Mouse (Mus musculus): ENCODE data around the gene Smtnl2. TPM values are rescaled to one million over a fixed set of nuclear protein-coding genes. Genes with fewer than 3 reads are reported as not detected.
"Not testable (repeated sequence)": the region's sequence is repeated elsewhere in the genome, so short reads cannot be mapped to it uniquely, and the experiment has no call there.

Smtnl2 gene
- polyA plus RNA-seq, 1 experiment from 2014 or later, result 7.0 TPM

DNA sequence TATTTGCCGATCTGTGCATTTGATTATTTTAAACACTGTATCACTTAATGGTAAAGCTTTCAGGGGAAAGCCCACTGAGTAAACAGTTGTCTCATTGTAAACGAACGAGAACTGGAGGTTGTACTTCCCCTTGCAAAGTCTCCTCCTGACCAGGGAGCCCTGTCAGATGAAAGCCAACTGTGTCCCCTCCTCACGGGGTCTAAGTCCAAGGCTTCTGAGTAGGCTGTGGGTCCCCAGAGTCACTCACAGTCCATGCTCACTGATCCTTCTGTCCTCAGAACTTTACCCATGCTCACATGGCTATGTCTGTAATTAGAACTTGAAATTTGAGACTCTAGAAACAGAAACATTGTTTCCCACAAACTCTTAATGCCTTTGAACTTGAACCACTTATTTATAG lies 61.9 kb downstream of the Smtnl2 start:
- Histone ChIP-seq H3K4me1 (replicated peaks; ENCODE audit: control insufficient read depth, insufficient read depth, low read length) (no peaks in the 10 kb centered on the region), H3K27me3 (ENCODE audit: control insufficient read depth, insufficient read depth, low read length) (no peaks in the 10 kb centered on the region), H3K4me3 (ENCODE audit: low read depth, low read length) (no peak overlapping the region), H3K9me3 (ENCODE audit: control insufficient read depth, low read length) (no peaks in the 10 kb centered on the region), H3K4me2 (ENCODE audit: low read depth, low read length, severe bottlenecking) (no peak overlapping the region), H3K36me3 (ENCODE audit: control insufficient read depth, insufficient read depth, low read length) (no peaks in the 10 kb centered on the region), H3K9ac (ENCODE audit: low read length) (no peak overlapping the region), H3K27ac (ENCODE audit: low read depth, low read length) (no peak overlapping the region)
- ATAC-seq (replicated peaks; ENCODE audit: low FRiP score) (no peak), DNase-seq (ENCODE audit: low spot score) (no peak)
- 82% methylated on average over 4 of the region's 4 CpGs for WGBS

DNA sequence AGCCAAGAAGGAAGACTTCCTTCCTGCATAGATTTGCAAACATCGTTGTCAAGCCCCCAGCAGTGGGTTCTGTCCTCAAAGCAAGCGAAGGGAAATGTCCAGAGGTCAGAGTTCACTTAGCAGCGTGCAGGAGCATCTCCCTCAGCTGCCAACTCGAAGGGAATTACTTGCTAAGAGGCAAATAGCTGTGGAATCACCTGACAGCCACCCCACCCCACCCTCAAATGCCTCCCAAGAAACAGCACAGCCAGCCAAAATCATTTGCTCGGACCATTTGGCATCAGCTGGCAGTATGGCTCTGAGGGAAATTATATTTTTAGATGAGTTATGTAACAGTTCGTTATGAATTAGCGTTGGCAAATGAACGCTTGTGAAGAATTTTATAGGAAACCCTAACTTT lies 62.5 kb downstream of the Smtnl2 start:
- no peak for ATAC-seq (replicated peaks; ENCODE audit: low FRiP score)
- no peak overlapping the region for H3K4me3 ChIP-seq (ENCODE audit: low read depth, low read length)
- no peaks in the 10 kb centered on the region for H3K9me3 ChIP-seq (ENCODE audit: control insufficient read depth, low read length)
- whole genome bisulfite sequencing, result 75% methylated on average over 8 of the region's 8 CpGs
- no peak overlapping the region for H3K4me2 ChIP-seq (ENCODE audit: low read depth, low read length, severe bottlenecking)
- H3K27ac ChIP-seq (ENCODE audit: low read depth, low read length), result no peak overlapping the region
- no peak overlapping the region for H3K9ac ChIP-seq (ENCODE audit: low read length)
- H3K27me3 ChIP-seq (ENCODE audit: control insufficient read depth, insufficient read depth, low read length), result no peaks in the 10 kb centered on the region
- no peak for DNase-seq (ENCODE audit: low spot score)
- no peaks in the 10 kb centered on the region for H3K36me3 ChIP-seq (ENCODE audit: control insufficient read depth, insufficient read depth, low read length)
- H3K4me1 ChIP-seq (replicated peaks; ENCODE audit: control insufficient read depth, insufficient read depth, low read length), result no peaks in the 10 kb centered on the region

GRCm38 (mm10) chr11:72348563-72348962 lies 63.0 kb downstream of the Smtnl2 start:
- no peaks in the 10 kb centered on the region for H3K4me1 ChIP-seq (replicated peaks; ENCODE audit: control insufficient read depth, insufficient read depth, low read length)
- 66% methylated on average over 10 of the region's 10 CpGs for WGBS
- ATAC-seq (replicated peaks; ENCODE audit: low FRiP score), result no peak

DNA sequence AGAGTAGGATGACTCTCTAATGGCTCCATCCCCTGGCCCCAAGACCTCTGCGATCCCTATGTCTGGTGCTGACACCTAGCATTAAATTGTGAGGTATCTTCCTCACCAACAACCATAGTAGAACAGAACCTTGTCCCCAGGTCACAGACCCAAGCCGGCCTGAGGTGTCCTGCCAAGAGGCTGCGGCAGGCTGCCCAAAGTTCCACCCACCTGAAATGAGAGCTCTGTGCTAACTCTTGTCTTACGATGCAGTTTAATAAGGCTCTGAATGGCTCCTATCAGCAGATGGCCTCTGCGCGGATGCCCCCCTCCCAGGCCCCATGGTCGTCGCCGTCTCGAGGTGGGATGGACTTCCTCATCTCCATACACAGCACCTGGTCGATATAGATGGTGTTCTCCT lies 67.0 kb downstream of the Smtnl2 start:
- Histone ChIP-seq H3K4me1 (replicated peaks; ENCODE audit: control insufficient read depth, insufficient read depth, low read length) (no peaks in the 10 kb centered on the region), H3K27me3 (ENCODE audit: control insufficient read depth, insufficient read depth, low read length) (no peaks in the 10 kb centered on the region), H3K27ac (ENCODE audit: low read depth, low read length) (no peak overlapping the region), H3K4me2 (ENCODE audit: low read depth, low read length, severe bottlenecking) (no peak overlapping the region), H3K4me3 (ENCODE audit: low read depth, low read length) (no peak overlapping the region), H3K36me3 (ENCODE audit: control insufficient read depth, insufficient read depth, low read length) (no peaks in the 10 kb centered on the region), H3K9ac (ENCODE audit: low read length) (no peak overlapping the region), H3K9me3 (ENCODE audit: control insufficient read depth, low read length) (no peaks in the 10 kb centered on the region)
- 92% methylated on average over 11 of the region's 11 CpGs for WGBS
- DNase-seq (ENCODE audit: low spot score), result no peak
- ATAC-seq (replicated peaks; ENCODE audit: low FRiP score), result no peak

More at GRCm38 (mm10) chr11:72348563-72348962, 63.0 kb downstream of the Smtnl2 start:
- Histone ChIP-seq H3K4me3 (ENCODE audit: low read depth, low read length) (no peak overlapping the region), H3K9me3 (ENCODE audit: control insufficient read depth, low read length) (no peaks in the 10 kb centered on the region), H3K9ac (ENCODE audit: low read length) (no peak overlapping the region), H3K36me3 (ENCODE audit: control insufficient read depth, insufficient read depth, low read length) (no peaks in the 10 kb centered on the region), H3K27ac (ENCODE audit: low read depth, low read length) (no peak overlapping the region), H3K4me2 (ENCODE audit: low read depth, low read length, severe bottlenecking) (no peak overlapping the region), H3K27me3 (ENCODE audit: control insufficient read depth, insufficient read depth, low read length) (no peaks in the 10 kb centered on the region)
- DNase-seq (ENCODE audit: low spot score), result no peak

DNA sequence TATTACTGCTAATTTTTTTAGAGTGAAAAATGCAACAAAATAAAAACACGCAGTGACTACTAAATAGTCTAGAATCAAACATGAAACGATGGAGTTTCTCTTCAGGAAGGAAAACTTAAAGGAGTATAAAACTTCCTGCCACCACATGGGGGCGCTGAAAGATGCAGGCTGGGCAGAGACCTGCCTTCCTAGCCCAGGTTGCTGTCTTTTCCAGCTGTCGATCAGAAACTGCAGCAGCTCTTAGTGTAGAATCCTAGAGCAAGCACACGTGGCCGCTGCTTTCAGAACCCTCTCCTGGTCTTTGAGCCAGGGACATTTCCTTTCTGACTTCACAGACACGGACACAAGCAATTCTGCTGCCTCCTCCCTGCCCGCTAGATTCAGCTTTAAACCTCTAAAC lies 67.6 kb downstream of the Smtnl2 start:
- DNase-seq (ENCODE audit: low spot score) (peak; percentile 76), ATAC-seq (replicated peaks; ENCODE audit: low FRiP score) (no peak)
- H3K4me2 ChIP-seq (ENCODE audit: low read depth, low read length, severe bottlenecking), result no peak overlapping the region
- H3K9me3 ChIP-seq (ENCODE audit: control insufficient read depth, low read length), result no peaks in the 10 kb centered on the region
- no peak overlapping the region for H3K4me3 ChIP-seq (ENCODE audit: low read depth, low read length)
- H3K27ac ChIP-seq (ENCODE audit: low read depth, low read length), result no peak overlapping the region
- WGBS, result 25% methylated on average over 8 of the region's 8 CpGs
- H3K9ac ChIP-seq (ENCODE audit: low read length), result no peak overlapping the region
- no peaks in the 10 kb centered on the region for H3K36me3 ChIP-seq (ENCODE audit: control insufficient read depth, insufficient read depth, low read length)
- H3K27me3 ChIP-seq (ENCODE audit: control insufficient read depth, insufficient read depth, low read length), result no peaks in the 10 kb centered on the region
- H3K4me1 ChIP-seq (replicated peaks; ENCODE audit: control insufficient read depth, insufficient read depth, low read length), result no peaks in the 10 kb centered on the region

GRCm38 (mm10) chr11:72343238-72343625 lies 68.3 kb downstream of the Smtnl2 start:
- not testable (repeated sequence) for H3K9me3 ChIP-seq (ENCODE audit: control insufficient read depth, low read length); H3K36me3 ChIP-seq (ENCODE audit: control insufficient read depth, insufficient read depth, low read length); H3K9ac ChIP-seq (ENCODE audit: low read length); H3K4me1 ChIP-seq (replicated peaks; ENCODE audit: control insufficient read depth, insufficient read depth, low read length); H3K4me2 ChIP-seq (ENCODE audit: low read depth, low read length, severe bottlenecking); H3K4me3 ChIP-seq (ENCODE audit: low read depth, low read length); H3K27ac ChIP-seq (ENCODE audit: low read depth, low read length); ATAC-seq (replicated peaks; ENCODE audit: low FRiP score); H3K27me3 ChIP-seq (ENCODE audit: control insufficient read depth, insufficient read depth, low read length); DNase-seq (ENCODE audit: low spot score)
- WGBS, result 93% methylated on average over 5 of the region's 5 CpGs

DNA sequence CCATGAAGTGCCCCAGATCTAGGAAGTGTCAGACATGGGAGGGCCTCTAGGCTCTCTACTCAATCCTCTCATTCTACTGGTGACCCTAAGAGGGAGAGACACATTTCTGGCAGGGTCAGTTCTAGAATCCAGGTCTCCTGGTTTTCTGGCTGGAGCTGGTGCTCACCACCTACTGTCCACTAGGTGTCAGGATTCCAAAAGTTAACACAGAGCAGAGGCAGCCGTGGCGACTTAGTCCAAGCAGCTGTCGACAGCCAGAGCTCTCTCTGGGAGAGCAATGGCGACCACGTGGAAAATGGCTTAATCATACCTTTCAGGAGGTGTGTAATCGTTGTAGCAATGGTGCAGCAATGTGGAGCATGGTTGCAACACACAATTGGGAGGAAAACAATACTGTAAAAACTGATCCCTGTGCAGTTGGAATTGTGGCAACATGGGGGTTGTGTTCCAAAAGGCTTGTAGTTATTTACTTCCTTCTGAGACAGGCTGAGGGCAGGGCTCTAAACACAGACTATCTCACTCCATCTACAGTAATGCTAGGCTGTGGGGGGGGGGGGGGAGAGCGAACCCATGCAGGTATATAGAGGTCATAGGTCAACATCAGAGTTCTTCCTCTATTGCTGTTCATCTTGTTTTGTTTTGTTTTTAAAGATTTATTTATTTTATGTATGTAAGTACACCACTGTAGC lies 68.8 kb downstream of the Smtnl2 start:
- H3K27ac ChIP-seq (ENCODE audit: low read depth, low read length), result no peak overlapping the region
- H3K9ac ChIP-seq (ENCODE audit: low read length), result no peak overlapping the region
- DNase-seq (ENCODE audit: low spot score) (peak; percentile 79), ATAC-seq (replicated peaks; ENCODE audit: low FRiP score) (peak; percentile 74)
- H3K4me3 ChIP-seq (ENCODE audit: low read depth, low read length), result no peak overlapping the region
- no peaks in the 10 kb centered on the region; the same call in 1 of the 2 replicates for H3K4me1 ChIP-seq (replicated peaks; ENCODE audit: control insufficient read depth, insufficient read depth, low read length)
- no peaks in the 10 kb centered on the region for H3K36me3 ChIP-seq (ENCODE audit: control insufficient read depth, insufficient read depth, low read length)
- no peaks in the 10 kb centered on the region for H3K9me3 ChIP-seq (ENCODE audit: control insufficient read depth, low read length)
- 13% methylated on average over 7 of the region's 7 CpGs for WGBS
- no peak overlapping the region for H3K4me2 ChIP-seq (ENCODE audit: low read depth, low read length, severe bottlenecking)
- H3K27me3 ChIP-seq (ENCODE audit: control insufficient read depth, insufficient read depth, low read length), result no peaks in the 10 kb centered on the region

GRCm38 (mm10) chr11:72339716-72340115 lies 71.8 kb downstream of the Smtnl2 start:
- WGBS, result 88% methylated on average over 4 of the region's 4 CpGs
- H3K4me3 ChIP-seq (ENCODE audit: low read depth, low read length), result no peak overlapping the region
- no peaks in the 10 kb centered on the region for H3K9me3 ChIP-seq (ENCODE audit: control insufficient read depth, low read length)
- ATAC-seq (replicated peaks; ENCODE audit: low FRiP score) (no peak), DNase-seq (ENCODE audit: low spot score) (no peak)
- H3K9ac ChIP-seq (ENCODE audit: low read length), result no peak overlapping the region
- no peaks in the 10 kb centered on the region for H3K36me3 ChIP-seq (ENCODE audit: control insufficient read depth, insufficient read depth, low read length)
- H3K27me3 ChIP-seq (ENCODE audit: control insufficient read depth, insufficient read depth, low read length), result no peaks in the 10 kb centered on the region
- no peak overlapping the region for H3K4me2 ChIP-seq (ENCODE audit: low read depth, low read length, severe bottlenecking)
- H3K27ac ChIP-seq (ENCODE audit: low read depth, low read length), result no peak overlapping the region
- H3K4me1 ChIP-seq (replicated peaks; ENCODE audit: control insufficient read depth, insufficient read depth, low read length), result no peaks in the 10 kb centered on the region; the same call in 1 of the 2 replicates

Measured in forebrain, embryonic 11.5 days (tissue).